Mouse (Mus musculus) stomach, postnatal 0 days (tissue): ENCODE results near the gene Exog. TPM values are rescaled to one million over a fixed set of nuclear protein-coding genes. Genes with fewer than 3 reads are reported as not detected.

Experiments used
- ATAC-seq: fragments of 200-750 bp; cut with Nextera tagmentation; 2 replicates; pipeline ENCODE4 v1.8.0; 2017; ENCODE audit not compliant: low FRiP score, low TSS enrichment
- DNase-seq: peaks from one replicate; pipeline ENCODE4 v3.0.0-alpha.2; 2016; ENCODE audit warnings: low spot score
- H3K27ac ChIP-seq: fragments of 300-500 bp; sonication (generic); replicated peaks from 2 replicates; pipeline ENCODE4 v1.5.1; 2014; ENCODE audit warnings: mild to moderate bottlenecking, control low read depth
- H3K27me3 ChIP-seq: fragments of 300-500 bp; sonication (generic); 2 replicates; pipeline ENCODE4 v1.6.1; 2014; ENCODE audit warnings: low read length; ENCODE audit not compliant: control insufficient read depth, insufficient read depth
- H3K36me3 ChIP-seq: fragments of 300-500 bp; sonication (generic); 2 replicates; pipeline ENCODE4 v1.6.1; 2014; ENCODE audit warnings: low read length, mixed read lengths; ENCODE audit not compliant: control insufficient read depth, insufficient read depth
- H3K4me1 ChIP-seq: fragments of 300-500 bp; sonication (generic); replicated peaks from 2 replicates; pipeline ENCODE4 v1.6.1; 2014; ENCODE audit warnings: antibody characterized with exemption; ENCODE audit not compliant: control insufficient read depth, insufficient read depth
- H3K4me2 ChIP-seq: fragments of 300-500 bp; sonication (generic); replicated peaks from 2 replicates; pipeline ENCODE4 v1.6.1; 2014; ENCODE audit warnings: low read depth, mild to moderate bottlenecking, control low read depth, moderate library complexity
- H3K4me3 ChIP-seq: fragments of 300-500 bp; sonication (generic); 2 replicates; pipeline ENCODE4 v1.5.1; 2014; ENCODE audit warnings: low read depth, low read length, control low read depth
- H3K9ac ChIP-seq: fragments of 300-500 bp; sonication (generic); 2 replicates; pipeline ENCODE4 v1.6.1; 2014; ENCODE audit warnings: mild to moderate bottlenecking, low read length, control low read depth, mixed read lengths
- H3K9me3 ChIP-seq: fragments of 300-500 bp; sonication (generic); 2 replicates; pipeline ENCODE4 v1.6.1; 2016; ENCODE audit warnings: low read length; ENCODE audit not compliant: control insufficient read depth
- CTCF ChIP-seq: IDR thresholded peaks from 2 replicates; pipeline ENCODE4 v1.5.1; 2016; ENCODE audit warnings: antibody characterized with exemption, low read depth, mild to moderate bottlenecking, moderate library complexity
- EP300 ChIP-seq: optimal IDR thresholded peaks from 2 replicates; pipeline ENCODE3; 2016; ENCODE audit warnings: antibody characterized with exemption
- WGBS: fragments of 180-500 bp; shearing (Covaris S2); extraction: QIAGEN DNeasy Blood & Tissue Kit; methylation state at CpG from one replicate; pipeline ENCODE4 v1.1.7; 2014; 5-methylcytosine and 5-hydroxymethylcytosine counted together
- polyA plus RNA-seq: library from polyadenylated mRNA; unstranded; fragments of >200 nt; fragmentation: Nextera tagmentation; extraction: Ambion mirVana; gene quantifications from 2 replicates; pipeline ENCODE4 v1.2.1, GENCODE M21; 2015

Exog gene
- polyA plus RNA-seq: 8.5 TPM in 2 replicates

DNA sequence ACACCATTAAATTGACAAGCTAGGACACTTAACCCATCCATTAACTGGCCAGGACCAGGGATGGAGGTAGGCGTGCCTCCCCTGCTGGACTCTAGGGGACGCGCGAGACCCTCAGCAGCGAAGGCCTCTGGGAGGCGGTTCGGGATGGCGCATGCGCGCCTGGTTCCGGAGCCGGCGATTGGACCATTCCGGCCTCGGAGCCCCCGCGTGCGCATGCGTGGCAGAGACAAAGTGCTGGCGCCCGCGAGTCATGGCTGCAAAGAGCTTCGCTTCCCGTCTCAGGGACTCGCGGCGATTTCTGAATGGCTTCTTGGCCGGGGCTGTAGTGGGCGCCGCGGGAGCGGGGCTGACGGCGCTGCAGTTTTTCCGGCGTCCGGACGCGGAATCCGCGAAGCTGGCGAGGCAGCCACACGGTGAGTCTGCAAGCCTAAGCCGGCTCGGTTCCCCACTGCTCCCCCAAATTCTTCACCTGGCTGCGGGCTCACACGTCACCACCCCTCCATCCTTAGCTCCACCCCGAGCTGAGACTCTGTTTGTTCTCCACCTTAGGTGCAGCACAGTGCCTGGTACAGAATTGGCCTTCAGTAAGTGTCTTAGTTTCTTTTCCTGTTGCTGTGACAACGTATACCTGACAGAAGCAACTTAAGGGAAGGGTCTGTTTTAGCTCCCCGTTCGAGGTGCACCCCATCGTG is at the start of gene Exog:
Exog (plus strand) TSS at position 206 of the 692 bp plus-strand sequence.
- H3K36me3 ChIP-seq: peaks cover 8% of the 10 kb centered on the region; the same call in 1 of the 2 replicates
- peak; percentile 97 for DNase-seq
- H3K27ac ChIP-seq: peak within 1 kb of the TSS; percentile 88
- no peaks in the 10 kb centered on the region for H3K9me3 ChIP-seq
- peak; percentile 92 for ATAC-seq
- H3K27me3 ChIP-seq: no peaks in the 10 kb centered on the region
- 0% methylated on average over 50 of the region's 52 CpGs for WGBS
- peak within 1 kb of the TSS; percentile 72 for H3K4me3 ChIP-seq
- TF ChIP-seq EP300 (no peak), CTCF (peak; percentile 87)
- peak within 1 kb of the TSS; percentile 66 for H3K4me2 ChIP-seq
- H3K9ac ChIP-seq: peak within 1 kb of the TSS; percentile 81
- H3K4me1 ChIP-seq: 0 out of 2 replicates have a peak, but pooled peaks cover 4% of the 10 kb centered on the region

DNA sequence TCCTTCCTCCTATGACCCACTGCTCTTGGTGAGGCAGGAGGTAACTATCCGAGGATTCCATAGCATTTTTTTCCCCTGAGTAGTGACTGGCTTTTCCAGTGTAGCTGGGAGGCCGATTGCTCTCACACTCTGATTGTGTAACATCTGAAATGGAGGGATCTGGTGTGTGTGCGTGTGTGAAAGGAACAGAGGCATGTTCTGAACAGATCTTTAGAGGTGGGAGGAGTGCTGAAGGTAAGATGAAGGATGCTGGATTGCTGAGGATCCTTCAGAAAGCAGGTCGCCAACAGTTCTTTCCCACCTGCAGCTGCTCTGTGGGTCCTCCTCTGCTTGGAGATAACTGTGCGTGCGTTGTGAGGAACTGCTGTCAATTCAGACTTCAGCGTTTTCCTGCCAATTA is 43.4 kb upstream of the Exog start:
- Histone ChIP-seq H3K4me3 (peak overlapping the region; percentile 82), H3K9ac (peak overlapping the region; percentile 56), H3K36me3 (no peaks in the 10 kb centered on the region), H3K9me3 (no peaks in the 10 kb centered on the region), H3K27me3 (no peaks in the 10 kb centered on the region), H3K4me1 (no peaks in the 10 kb centered on the region), H3K4me2 (peak overlapping the region; percentile 99), H3K27ac (peak overlapping the region; percentile 65)
- DNase-seq (peak; percentile 36), ATAC-seq (peak; percentile 23)
- 3% methylated on average over 7 of the region's 7 CpGs for WGBS
- TF ChIP-seq EP300: no peak
- TF ChIP-seq CTCF: no peak

DNA sequence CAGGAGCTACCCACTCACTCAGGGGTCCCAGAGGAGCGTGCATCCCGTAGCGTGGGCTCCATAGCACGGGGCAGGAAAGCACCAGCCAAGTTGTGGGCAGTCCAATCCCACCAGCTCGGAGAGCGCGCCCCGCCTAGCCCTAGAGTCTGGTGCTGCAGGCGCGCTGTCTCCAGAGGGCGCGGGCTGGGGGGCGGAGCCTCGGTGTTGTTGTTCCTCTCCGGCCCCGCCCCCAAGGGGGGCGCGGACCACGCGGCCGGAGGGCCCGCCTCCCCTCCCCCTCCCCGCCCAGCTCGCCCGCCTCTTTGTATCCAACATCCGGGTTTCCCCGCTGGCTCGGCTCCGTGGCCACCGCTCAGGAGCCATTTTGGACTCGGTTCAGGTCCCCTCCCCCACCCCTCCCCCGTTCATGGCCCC is 42.9 kb upstream of the Exog start, which contains the start of gene Acvr2b:
Acvr2b (plus strand) TSS at position 318 of the 414 bp plus-strand sequence.
- ATAC-seq (peak; percentile 96), DNase-seq (peak; percentile 98)
- Histone ChIP-seq H3K4me1 (no peaks in the 10 kb centered on the region), H3K27me3 (no peaks in the 10 kb centered on the region), H3K9me3 (no peaks in the 10 kb centered on the region), H3K27ac (peak within 1 kb of the TSS; percentile 99), H3K4me2 (peak within 1 kb of the TSS; percentile 99), H3K36me3 (no peaks in the 10 kb centered on the region), H3K9ac (peak within 1 kb of the TSS; percentile 98), H3K4me3 (peak within 1 kb of the TSS; percentile 82)
- 0% methylated on average over 15 of the region's 32 CpGs for WGBS
- TF ChIP-seq EP300: no peak
- peak; percentile 70 for TF ChIP-seq CTCF

DNA sequence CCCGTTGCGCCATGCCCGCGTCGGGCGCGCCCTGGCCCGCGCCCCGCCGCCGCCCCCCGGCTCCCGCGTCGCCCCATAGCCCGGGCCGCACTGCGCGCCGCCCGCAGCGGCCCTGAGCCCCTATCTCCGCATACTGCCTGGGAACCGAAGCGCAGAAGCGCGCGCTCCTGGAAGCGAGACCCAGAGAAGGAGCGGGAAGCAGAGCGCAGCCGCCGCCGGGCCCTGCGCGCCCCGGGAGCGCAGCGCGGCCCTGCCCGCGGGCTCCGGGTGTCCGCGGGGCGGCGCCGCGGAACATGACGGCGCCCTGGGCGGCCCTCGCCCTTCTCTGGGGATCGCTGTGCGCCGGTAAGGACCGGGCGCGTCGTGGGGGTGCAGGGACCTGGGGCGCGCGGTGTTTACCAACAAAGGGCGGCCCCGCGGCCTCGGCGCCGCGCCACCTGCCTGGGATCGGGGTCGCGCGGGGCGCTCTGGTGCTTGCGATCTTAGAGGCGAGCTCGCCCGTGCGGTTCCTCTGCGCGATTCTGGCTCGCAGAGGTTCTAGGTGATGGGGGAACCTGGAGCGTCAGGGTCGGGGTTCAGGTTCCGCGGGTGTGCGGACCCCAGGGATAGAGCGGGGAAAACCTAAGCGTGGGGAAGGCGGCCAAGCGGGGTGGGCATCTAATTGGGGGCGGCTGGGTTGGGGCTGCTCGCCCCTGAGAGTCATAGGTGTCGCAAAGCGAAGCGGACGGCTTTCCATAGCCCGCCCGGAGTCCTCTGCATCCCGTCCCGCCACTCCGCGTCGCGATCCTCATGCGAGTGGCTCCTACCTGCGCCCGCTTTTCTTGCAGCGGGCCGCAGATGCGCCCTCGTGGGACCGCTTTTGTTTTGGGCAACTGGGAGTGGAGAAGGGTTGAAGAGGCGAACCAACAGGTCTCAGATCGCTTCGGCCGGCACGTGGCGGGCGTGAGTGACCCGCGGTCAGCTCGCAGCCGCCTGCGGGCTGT is 42.2 kb upstream of the Exog start:
- peak overlapping the region; percentile 99 for H3K27ac ChIP-seq
- WGBS: under 1% methylated on average over 105 of the region's 127 CpGs
- no peaks in the 10 kb centered on the region for H3K4me1 ChIP-seq
- no peaks in the 10 kb centered on the region for H3K9me3 ChIP-seq
- H3K4me3 ChIP-seq: peak overlapping the region; percentile 82
- TF ChIP-seq EP300 (no peak), CTCF (no peak)
- no peaks in the 10 kb centered on the region for H3K36me3 ChIP-seq
- no peaks in the 10 kb centered on the region for H3K27me3 ChIP-seq
- peak; percentile 61 for ATAC-seq
- peak overlapping the region; percentile 98 for H3K9ac ChIP-seq
- DNase-seq: peak; percentile 66
- H3K4me2 ChIP-seq: peak overlapping the region; percentile 99

DNA sequence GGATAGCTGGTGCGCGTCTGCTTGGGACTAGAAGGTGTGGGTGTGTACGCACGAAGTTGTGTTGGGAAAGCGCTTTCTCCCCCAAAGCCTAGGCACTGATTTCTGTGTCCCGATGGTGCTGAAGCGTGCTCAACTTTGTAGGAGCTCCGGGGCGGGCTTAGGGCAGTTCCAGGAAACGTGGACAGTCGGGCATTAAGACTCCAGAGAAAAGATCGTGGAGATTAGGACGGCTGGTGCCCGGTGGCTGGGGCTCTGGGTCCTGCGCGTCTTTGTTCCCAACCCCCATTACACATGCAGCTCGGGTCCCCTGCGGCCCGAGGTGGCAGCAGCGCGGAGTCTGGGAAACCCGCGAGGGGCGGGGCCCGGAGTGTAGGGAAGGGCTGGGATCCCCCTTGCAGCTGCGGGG is 41.5 kb upstream of the Exog start:
- no peaks in the 10 kb centered on the region for H3K27me3 ChIP-seq

More for the DNA sequence above, 41.5 kb upstream of the Exog start:
- H3K9me3 ChIP-seq: no peaks in the 10 kb centered on the region
- no peaks in the 10 kb centered on the region for H3K36me3 ChIP-seq
- H3K4me3 ChIP-seq: peak overlapping the region; percentile 82
- TF ChIP-seq CTCF (0 out of 2 replicates have a peak, but pooled peaks have one; percentile 10), EP300 (no peak)
- peak overlapping the region; percentile 98 for H3K9ac ChIP-seq
- ATAC-seq: no peak
- no peaks in the 10 kb centered on the region for H3K4me1 ChIP-seq
- under 1% methylated on average over 25 of the region's 26 CpGs for WGBS
- H3K4me2 ChIP-seq: peak overlapping the region; percentile 99
- H3K27ac ChIP-seq: no peak overlapping the region
- peak; percentile 62 for DNase-seq
